Comparison of ENCODE assay signal across 8 mouse cellular contexts in genomic region chr7:45121404-45121803, GRCm38 (mm10). TPM values are rescaled to one million over a fixed set of nuclear protein-coding genes. Genes with fewer than 3 reads are reported as not detected.
DNase-seq lines count a peak whose midpoint lies in the region; ATAC-seq and TF ChIP-seq lines count a peak whose summit lies in the region.

No protein-coding gene starts in this region.

- peak overlapping the region; percentile 28; the same call in 1 of the 2 replicates for H3K9ac ChIP-seq in hindbrain, embryonic 15.5 days
- no peak overlapping the region for H3K9ac ChIP-seq in hindbrain, embryonic 14.5 days
- H3K9ac ChIP-seq in liver, postnatal 0 days (replicated peaks) = no peak overlapping the region; the same call in 1 of the 2 replicates

- no peak for ATAC-seq in hindbrain, embryonic 15.5 days (ENCODE audit: low FRiP score, low read depth)
- no peak for ATAC-seq in hindbrain, embryonic 14.5 days (ENCODE audit: low FRiP score)
- no peak for ATAC-seq in liver, postnatal 0 days

- TF ChIP-seq EP300 in liver, postnatal 0 days (IDR thresholded peaks at IDR 0.05; ENCODE audit: low read depth) = no peak

- H3K4me1 ChIP-seq in hindbrain, embryonic 15.5 days (replicated peaks) = peaks cover 40% of the 10 kb centered on the region
- peaks cover 14% of the 10 kb centered on the region for H3K4me1 ChIP-seq in hindbrain, embryonic 14.5 days (replicated peaks; ENCODE audit: control insufficient read depth, insufficient read depth, low read length)
- H3K4me1 ChIP-seq in liver, postnatal 0 days (ENCODE audit: insufficient read depth) = peaks cover 39% of the 10 kb centered on the region

- DNase-seq in hindbrain, embryonic 14.5 days (ENCODE audit: low spot score) = no peak
- peak; percentile 75 for DNase-seq in adrenal gland, postnatal 14 days
- peak; percentile 68 for DNase-seq in heart, postnatal 25 days (ENCODE audit: low spot score)
- peak; percentile 49 for DNase-seq in liver, postnatal 0 days
- DNase-seq in spleen, postnatal 36 days (ENCODE audit: low spot score in 2 of 2) = peak; percentile 94 to 96
- DNase-seq in embryo, embryonic 9.5 days (ENCODE audit: extremely low spot score) = no peak
- DNase-seq in Muller cell, postnatal 12 days (ENCODE audit: inconsistent ontology term) = no peak

- no peaks in the 10 kb centered on the region for H3K27me3 ChIP-seq in hindbrain, embryonic 15.5 days
- H3K27me3 ChIP-seq in hindbrain, embryonic 14.5 days (ENCODE audit: control insufficient read depth, insufficient read depth, low read length) = no peaks in the 10 kb centered on the region
- H3K27me3 ChIP-seq in liver, postnatal 0 days (ENCODE audit: insufficient read depth, low read length) = no peaks in the 10 kb centered on the region

- 0 out of 2 replicates have a peak overlapping the region, but pooled peaks have one; percentile 24 for H3K27ac ChIP-seq in hindbrain, embryonic 15.5 days (replicated peaks)
- H3K27ac ChIP-seq in hindbrain, embryonic 14.5 days = no peak overlapping the region
- no peak overlapping the region for H3K27ac ChIP-seq in liver, postnatal 0 days (ENCODE audit: low read depth)

- H3K36me3 ChIP-seq in hindbrain, embryonic 15.5 days = peaks cover 59% of the 10 kb centered on the region
- H3K36me3 ChIP-seq in hindbrain, embryonic 14.5 days (replicated peaks; ENCODE audit: control insufficient read depth, insufficient read depth) = peaks cover 77% of the 10 kb centered on the region
- H3K36me3 ChIP-seq in liver, postnatal 0 days (replicated peaks; ENCODE audit: insufficient read depth, low read length) = peaks cover 47% of the 10 kb centered on the region

- 75% methylated on average over 8 of the region's 8 CpGs for WGBS in hindbrain, embryonic 15.5 days
- 77% methylated on average over 8 of the region's 8 CpGs for WGBS in hindbrain, embryonic 14.5 days
- 40% methylated on average over 8 of the region's 8 CpGs for WGBS in liver, postnatal 0 days (ENCODE audit: insufficient replicate concordance)

- no peaks in the 10 kb centered on the region for H3K9me3 ChIP-seq in hindbrain, embryonic 15.5 days
- H3K9me3 ChIP-seq in hindbrain, embryonic 14.5 days (ENCODE audit: control insufficient read depth, low read length) = no peaks in the 10 kb centered on the region
- H3K9me3 ChIP-seq in liver, postnatal 0 days (ENCODE audit: low read length) = no peaks in the 10 kb centered on the region

- no peak for TF ChIP-seq CTCF in liver, postnatal 0 days (IDR thresholded peaks at IDR 0.05; ENCODE audit: low read depth)

- no peak overlapping the region for H3K4me3 ChIP-seq in hindbrain, embryonic 15.5 days
- H3K4me3 ChIP-seq in hindbrain, embryonic 14.5 days (replicated peaks; ENCODE audit: low read length) = no peak overlapping the region
- H3K4me3 ChIP-seq in liver, postnatal 0 days (ENCODE audit: low read depth, low read length) = no peak overlapping the region

- H3K4me2 ChIP-seq in hindbrain, embryonic 15.5 days = no peak overlapping the region
- H3K4me2 ChIP-seq in hindbrain, embryonic 14.5 days (replicated peaks) = no peak overlapping the region
- H3K4me2 ChIP-seq in liver, postnatal 0 days (ENCODE audit: low read depth, low read length) = peak overlapping the region; percentile 27; the same call in 1 of the 2 replicates

- intact Hi-C loops in heart, postnatal 25 days (cut with DNase I) = loop anchor here (2.0 kb wide), 1 partner anchor 17 kb away; no protein-coding TSS in a partner anchor

RNA-seq across cellular contexts. Expression of gene Rps11, which starts 2.8 kb away (rescaled TPM):
- 762 and 841 TPM in 2 replicates for polyA plus RNA-seq in hindbrain, embryonic 15.5 days (2015; fragmentation: Nextera tagmentation; extraction: Ambion mirVana)
- 767 and 952 TPM in 2 replicates for polyA plus RNA-seq in hindbrain, embryonic 14.5 days (2014; fragmentation: Nextera tagmentation; extraction: Ambion mirVana)
- 1,189 and 1,386 TPM in 2 replicates for total RNA-seq in adrenal gland, postnatal 14 days (2021)
- total RNA-seq in heart, postnatal 25 days (2021) = 100 to 1,000 TPM; 517 to 569 TPM
- polyA plus RNA-seq in liver, postnatal 0 days (2015; fragmentation: Nextera tagmentation; extraction: Ambion mirVana) = 681 and 696 TPM in 2 replicates

RNA-seq across cellular contexts. Expression of gene Rpl13a, which starts 7.2 kb away (rescaled TPM):
- polyA plus RNA-seq in hindbrain, embryonic 15.5 days (2015; fragmentation: Nextera tagmentation; extraction: Ambion mirVana) = 624 and 661 TPM in 2 replicates
- polyA plus RNA-seq in hindbrain, embryonic 14.5 days (2014; fragmentation: Nextera tagmentation; extraction: Ambion mirVana) = 725 and 835 TPM in 2 replicates
- 1,693 and 2,079 TPM in 2 replicates for total RNA-seq in adrenal gland, postnatal 14 days (2021)
- total RNA-seq in heart, postnatal 25 days (2021) = 100 to 1,000 TPM; 613 to 620 TPM
- polyA plus RNA-seq in liver, postnatal 0 days (2015; fragmentation: Nextera tagmentation; extraction: Ambion mirVana) = 938 and 993 TPM in 2 replicates

RNA-seq across cellular contexts. Expression of gene Gm45713, which starts 14.6 kb away (rescaled TPM):
- polyA plus RNA-seq in hindbrain, embryonic 15.5 days (2015; fragmentation: Nextera tagmentation; extraction: Ambion mirVana) = not detected in 2 replicates
- polyA plus RNA-seq in hindbrain, embryonic 14.5 days (2014; fragmentation: Nextera tagmentation; extraction: Ambion mirVana) = 0.22 TPM in 1 of 2 replicates, not detected in the other
- total RNA-seq in adrenal gland, postnatal 14 days (2021) = not detected in 2 replicates
- not detected for total RNA-seq in heart, postnatal 25 days (2021)
- 0.27 and 0.70 TPM in 2 replicates for polyA plus RNA-seq in liver, postnatal 0 days (2015; fragmentation: Nextera tagmentation; extraction: Ambion mirVana)

RNA-seq across cellular contexts. Expression of gene Flt3l, which starts 14.8 kb away (rescaled TPM):
- 2.0 and 2.7 TPM in 2 replicates for polyA plus RNA-seq in hindbrain, embryonic 15.5 days (2015; fragmentation: Nextera tagmentation; extraction: Ambion mirVana)
- polyA plus RNA-seq in hindbrain, embryonic 14.5 days (2014; fragmentation: Nextera tagmentation; extraction: Ambion mirVana) = 1.7 and 1.8 TPM in 2 replicates
- 13.3 and 25.0 TPM in 2 replicates for total RNA-seq in adrenal gland, postnatal 14 days (2021)
- 10 to 100 TPM in 1 of 2 experiments, 1 to 10 TPM in 1; 5.3 to 15.0 TPM for total RNA-seq in heart, postnatal 25 days (2021)
- polyA plus RNA-seq in liver, postnatal 0 days (2015; fragmentation: Nextera tagmentation; extraction: Ambion mirVana) = 2.0 and 2.3 TPM in 2 replicates

RNA-seq across cellular contexts. Expression of gene Fcgrt, which starts 17.8 kb away (rescaled TPM):
- polyA plus RNA-seq in hindbrain, embryonic 15.5 days (2015; fragmentation: Nextera tagmentation; extraction: Ambion mirVana) = 33.9 and 36.9 TPM in 2 replicates
- 37.7 and 40.5 TPM in 2 replicates for polyA plus RNA-seq in hindbrain, embryonic 14.5 days (2014; fragmentation: Nextera tagmentation; extraction: Ambion mirVana)
- 138 and 152 TPM in 2 replicates for total RNA-seq in adrenal gland, postnatal 14 days (2021)
- total RNA-seq in heart, postnatal 25 days (2021) = 10 to 100 TPM; 66.1 to 71.7 TPM
- polyA plus RNA-seq in liver, postnatal 0 days (2015; fragmentation: Nextera tagmentation; extraction: Ambion mirVana) = 150 and 154 TPM in 2 replicates

Comparison
In these comparisons a context has a peak if more than half of its experiments do, and no peak if none do; other contexts are left out.
1. DNase-seq: peak in adrenal gland, postnatal 14 days (single experiment), heart, postnatal 25 days (single experiment), liver, postnatal 0 days (single experiment) and spleen, postnatal 36 days (2 of 2); none in hindbrain, embryonic 14.5 days (single experiment), embryo, embryonic 9.5 days (single experiment) and Muller cell, postnatal 12 days (single experiment).